Mouse (Mus musculus) stomach, embryonic 16.5 days (tissue): ENCODE results near the gene Arrb1. TPM values are rescaled to one million over a fixed set of nuclear protein-coding genes. Genes with fewer than 3 reads are reported as not detected.

Experiments
- ATAC-seq: fragments of 200-750 bp; cut with Nextera tagmentation; 2 replicates; pipeline ENCODE4 v1.8.0; 2017; ENCODE audit warnings: moderate number of reproducible peaks, moderate TSS enrichment; ENCODE audit not compliant: insufficient read depth, low FRiP score
- H3K27ac ChIP-seq: fragments of 300-500 bp; sonication (generic); 2 replicates; pipeline ENCODE4 v1.5.1; 2014; ENCODE audit warnings: low read length
- H3K27me3 ChIP-seq: fragments of 300-500 bp; sonication (generic); 2 replicates; pipeline ENCODE4 v1.6.1; 2014; ENCODE audit warnings: low read length, control low read depth, mixed read lengths; ENCODE audit not compliant: control insufficient read depth, insufficient read depth
- H3K36me3 ChIP-seq: fragments of 300-500 bp; sonication (generic); 2 replicates; pipeline ENCODE4 v1.6.1; 2014; ENCODE audit warnings: low read length; ENCODE audit not compliant: control insufficient read depth, insufficient read depth
- H3K4me1 ChIP-seq: fragments of 300-500 bp; sonication (generic); 2 replicates; pipeline ENCODE4 v1.6.1; 2014; ENCODE audit warnings: low read length, control low read depth, mixed read lengths; ENCODE audit not compliant: control insufficient read depth, insufficient read depth
- H3K4me2 ChIP-seq: fragments of 300-500 bp; sonication (generic); 2 replicates; pipeline ENCODE4 v1.6.1; 2014; ENCODE audit warnings: low read depth, low read length, mixed read lengths
- H3K4me3 ChIP-seq: fragments of 300-500 bp; sonication (generic); replicated peaks from 2 replicates; pipeline ENCODE4 v1.5.1; 2014; ENCODE audit warnings: mild to moderate bottlenecking, low read length
- H3K9ac ChIP-seq: fragments of 300-500 bp; sonication (generic); 2 replicates; pipeline ENCODE4 v1.6.1; 2014; ENCODE audit warnings: low read length
- H3K9me3 ChIP-seq: fragments of 300-500 bp; sonication (generic); replicated peaks from 2 replicates; pipeline ENCODE4 v1.6.1; 2016; ENCODE audit warnings: low read length, control low read depth; ENCODE audit not compliant: control insufficient read depth
- WGBS: fragments of 180-500 bp; shearing (Covaris S2); extraction: QIAGEN DNeasy Blood & Tissue Kit; methylation state at CpG from one replicate; pipeline ENCODE4 v1.1.7; 2014; 5-methylcytosine and 5-hydroxymethylcytosine counted together
- polyA plus RNA-seq: library from polyadenylated mRNA; unstranded; fragments of >200 nt; fragmentation: Nextera tagmentation; extraction: Ambion mirVana; gene quantifications from 2 replicates; pipeline ENCODE4 v1.2.1, GENCODE M21; 2015

Arrb1 gene
- polyA plus RNA-seq, 1 experiment from 2014 or later = 13.6 TPM

- H3K27ac ChIP-seq = no peak within 1 kb of the TSS
- H3K4me1 ChIP-seq = peaks cover 11% of the 10 kb centered on the region; the same call in 1 of the 2 replicates
- no peaks in the 10 kb centered on the region for H3K36me3 ChIP-seq
- H3K27me3 ChIP-seq = peaks cover 38% of the 10 kb centered on the region
- WGBS = under 1% methylated on average over 82 of the region's 83 CpGs
- peak within 1 kb of the TSS; percentile 61 for H3K9ac ChIP-seq
- H3K4me3 ChIP-seq = peak within 1 kb of the TSS; percentile 50
- peak; percentile 65 for ATAC-seq
- peak within 1 kb of the TSS; percentile 94 for H3K4me2 ChIP-seq
- no peaks in the 10 kb centered on the region for H3K9me3 ChIP-seq
Measured at GRCm38 (mm10) chr7:99626376-99627270, 91.4 kb downstream of the Arrb1 start, which contains the start of gene Tpbgl. Gene Tpbgl (minus strand): TSS chr7:99627103.

DNA sequence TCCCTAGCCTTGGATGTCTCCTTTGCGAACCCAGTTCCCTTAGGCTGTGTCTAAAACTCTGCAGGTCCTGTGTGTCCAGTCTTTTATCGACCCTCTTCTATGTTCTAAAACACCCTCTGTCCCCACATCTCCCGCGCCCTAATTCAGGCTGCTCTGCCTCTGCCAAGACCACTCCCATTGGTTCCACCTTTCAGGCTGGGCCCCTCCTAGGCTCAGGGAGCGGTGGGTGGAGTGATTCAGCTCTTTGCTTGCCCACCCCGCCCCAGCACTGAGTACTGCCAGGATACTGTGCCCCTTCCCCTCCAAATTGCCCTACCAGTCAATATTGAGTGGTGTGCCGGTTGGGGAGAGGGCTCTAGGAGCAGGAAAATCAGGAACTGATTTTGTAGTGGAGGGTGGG, 92.1 kb downstream of the Arrb1 start:
- ATAC-seq = no peak
- no peak overlapping the region for H3K4me2 ChIP-seq
- no peak overlapping the region for H3K27ac ChIP-seq
- peaks cover 40% of the 10 kb centered on the region for H3K27me3 ChIP-seq
- peaks cover 11% of the 10 kb centered on the region; the same call in 1 of the 2 replicates for H3K4me1 ChIP-seq
- H3K9me3 ChIP-seq = no peaks in the 10 kb centered on the region
- no peaks in the 10 kb centered on the region for H3K36me3 ChIP-seq
- H3K4me3 ChIP-seq = no peak overlapping the region
- no peak overlapping the region for H3K9ac ChIP-seq
- 10% methylated on average over 7 of the region's 7 CpGs for WGBS

DNA sequence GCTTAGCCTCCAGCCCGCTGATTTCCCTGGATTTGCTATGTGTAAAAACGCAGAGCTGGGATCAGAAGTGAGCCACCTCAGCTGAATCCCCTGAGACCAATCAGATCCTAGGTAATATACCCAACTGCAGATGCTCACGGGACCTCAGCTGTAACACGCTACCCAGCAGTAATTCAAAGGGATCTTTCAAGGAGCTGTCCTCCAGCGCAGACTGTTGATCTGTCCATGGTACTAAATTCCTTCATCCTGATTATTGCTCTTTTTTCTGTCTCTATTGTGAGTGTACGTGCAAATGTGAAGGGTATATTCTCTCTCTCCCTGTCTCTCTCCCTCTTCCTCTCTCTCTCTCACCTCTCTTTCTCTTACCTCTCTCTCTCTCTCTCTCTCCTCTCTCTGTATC, 97.0 kb downstream of the Arrb1 start:
- peaks cover 12% of the 10 kb centered on the region; the same call in 1 of the 2 replicates for H3K27me3 ChIP-seq
- WGBS = 8% methylated on average over 6 of the region's 6 CpGs
- H3K9ac ChIP-seq = no peak overlapping the region
- no peaks in the 10 kb centered on the region for H3K4me1 ChIP-seq
- no peak overlapping the region for H3K4me2 ChIP-seq
- H3K9me3 ChIP-seq = no peaks in the 10 kb centered on the region
- no peak overlapping the region for H3K4me3 ChIP-seq
- no peaks in the 10 kb centered on the region for H3K36me3 ChIP-seq
- no peak overlapping the region for H3K27ac ChIP-seq
- ATAC-seq = no peak

DNA sequence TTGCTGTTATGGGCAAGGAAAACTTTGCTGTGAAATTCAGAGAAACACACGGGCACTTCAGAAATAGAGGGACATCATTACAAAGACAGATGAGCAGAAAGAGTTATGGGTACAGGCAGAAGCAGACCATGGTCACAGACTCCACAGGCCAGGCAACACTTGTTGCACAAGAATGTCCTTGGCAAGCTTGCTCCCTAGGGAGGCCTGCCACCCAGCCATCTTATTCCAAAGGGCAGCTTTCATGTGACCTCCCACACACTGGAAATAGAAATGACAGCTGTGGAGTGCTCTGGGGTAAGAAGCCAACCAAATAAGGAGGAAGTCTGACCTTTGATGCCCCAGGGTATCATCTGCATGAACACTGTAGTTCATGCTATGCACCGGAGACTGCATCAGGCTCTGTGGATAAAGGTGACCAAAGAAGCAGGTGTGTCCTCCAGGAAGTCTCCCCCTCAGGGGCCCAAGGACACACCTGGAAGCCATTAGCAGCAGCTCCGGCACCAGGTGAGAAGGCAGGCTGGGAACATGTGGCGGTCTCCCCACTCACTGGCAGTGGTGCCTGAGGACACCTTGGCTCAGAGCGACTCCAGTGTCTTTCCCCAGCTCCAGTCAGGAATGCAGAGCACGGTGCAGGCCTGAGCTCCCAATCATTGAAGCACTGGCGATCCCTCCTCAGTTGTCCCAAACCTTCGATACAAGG, 98.8 kb downstream of the Arrb1 start:
- peaks cover 2% of the 10 kb centered on the region; the same call in 1 of the 2 replicates for H3K27me3 ChIP-seq
- WGBS = 70% methylated on average over 8 of the region's 8 CpGs
- H3K36me3 ChIP-seq = no peaks in the 10 kb centered on the region
- H3K4me1 ChIP-seq = no peaks in the 10 kb centered on the region
- H3K9ac ChIP-seq = no peak overlapping the region
- no peak overlapping the region for H3K4me3 ChIP-seq
- no peak overlapping the region for H3K4me2 ChIP-seq
- no peak overlapping the region for H3K27ac ChIP-seq
- ATAC-seq = no peak
- H3K9me3 ChIP-seq = no peaks in the 10 kb centered on the region

DNA sequence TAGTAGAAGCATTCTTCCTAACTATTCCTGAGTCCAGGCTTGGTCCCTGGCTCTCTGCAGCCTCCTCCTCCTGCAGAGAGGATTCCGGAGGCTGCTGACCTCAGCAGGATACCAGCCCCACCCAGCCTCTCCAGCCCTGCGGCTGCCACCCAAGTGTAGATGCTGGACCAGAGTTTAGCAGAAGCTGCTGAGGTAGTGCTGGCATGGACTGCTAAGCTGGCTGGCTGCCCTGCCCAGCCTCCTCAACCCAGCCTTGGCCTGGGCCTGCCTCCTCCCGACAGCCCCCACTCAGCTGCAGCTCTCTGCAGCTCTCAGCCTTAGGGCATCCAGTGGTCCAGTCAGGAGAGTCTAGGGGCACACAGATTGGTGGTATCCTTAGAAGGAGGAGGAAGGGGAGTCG, 106.0 kb downstream of the Arrb1 start:
- Histone ChIP-seq H3K4me2 (no peak overlapping the region), H3K9me3 (no peaks in the 10 kb centered on the region), H3K27me3 (no peaks in the 10 kb centered on the region), H3K36me3 (no peaks in the 10 kb centered on the region), H3K27ac (no peak overlapping the region), H3K4me3 (no peak overlapping the region), H3K4me1 (no peaks in the 10 kb centered on the region), H3K9ac (no peak overlapping the region)
- peak; percentile 56 for ATAC-seq
- 39% methylated on average over 4 of the region's 4 CpGs for WGBS

DNA sequence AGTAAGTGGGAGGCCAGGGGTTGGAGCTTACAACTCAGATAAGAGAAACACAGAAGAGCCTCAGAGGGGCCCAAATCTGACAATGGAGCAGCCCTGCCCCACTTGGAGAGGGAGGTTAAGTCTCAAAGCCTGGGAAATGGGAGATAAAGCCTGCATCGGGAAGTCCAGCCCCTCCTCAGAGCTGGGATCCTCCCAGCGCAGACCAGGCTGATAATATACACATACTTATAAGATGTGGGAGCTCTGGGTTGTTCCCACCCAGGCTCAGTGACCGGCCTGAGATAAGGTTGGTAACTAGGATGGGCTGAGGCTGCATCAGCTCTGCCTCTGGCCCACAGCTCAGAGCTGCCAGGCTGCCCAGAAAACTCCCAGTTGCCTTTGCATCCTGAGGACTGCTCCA, 106.8 kb downstream of the Arrb1 start:
- H3K27me3 ChIP-seq = no peaks in the 10 kb centered on the region
- no peak overlapping the region for H3K4me3 ChIP-seq
- no peaks in the 10 kb centered on the region for H3K36me3 ChIP-seq
- no peak overlapping the region for H3K9ac ChIP-seq
- no peak overlapping the region for H3K27ac ChIP-seq
- H3K9me3 ChIP-seq = no peaks in the 10 kb centered on the region
- H3K4me2 ChIP-seq = no peak overlapping the region
- no peak; the same call in 1 of the 2 replicates for ATAC-seq
- 30% methylated on average over 3 of the region's 3 CpGs for WGBS
- H3K4me1 ChIP-seq = no peaks in the 10 kb centered on the region

- Histone ChIP-seq H3K27me3 (no peaks in the 10 kb centered on the region), H3K9me3 (no peaks in the 10 kb centered on the region), H3K4me1 (no peaks in the 10 kb centered on the region), H3K36me3 (no peaks in the 10 kb centered on the region), H3K4me2 (no peak overlapping the region), H3K27ac (no peak overlapping the region), H3K9ac (no peak overlapping the region), H3K4me3 (no peak overlapping the region)
- ATAC-seq = no peak
- 72% methylated on average over 7 of the region's 7 CpGs for WGBS
Measured at GRCm38 (mm10) chr7:99644701-99645100, 109.4 kb downstream of the Arrb1 start.

DNA sequence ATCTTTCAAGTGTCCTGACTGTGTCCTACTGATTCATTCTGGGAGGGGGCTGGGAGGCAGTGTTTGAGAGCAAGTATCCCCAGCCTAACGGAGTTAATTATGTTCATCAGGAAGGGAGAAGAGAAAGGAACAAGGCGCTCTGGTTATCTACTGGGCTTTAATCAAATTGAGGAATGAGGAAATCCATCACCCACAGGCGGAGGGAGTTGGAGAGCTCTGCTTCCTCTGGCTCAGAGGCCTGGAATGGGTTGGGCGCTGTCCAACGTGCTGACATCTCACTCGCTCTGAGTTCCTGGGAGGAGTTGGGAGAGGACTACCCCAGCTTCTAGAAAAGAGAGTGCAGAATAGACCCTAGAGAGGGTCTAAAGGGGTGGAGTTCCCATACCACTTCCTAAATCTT, 113.4 kb downstream of the Arrb1 start:
- Histone ChIP-seq H3K9ac (no peak overlapping the region), H3K27me3 (no peaks in the 10 kb centered on the region), H3K4me1 (no peaks in the 10 kb centered on the region), H3K9me3 (no peaks in the 10 kb centered on the region), H3K4me3 (no peak overlapping the region), H3K36me3 (no peaks in the 10 kb centered on the region), H3K4me2 (no peak overlapping the region), H3K27ac (no peak overlapping the region)
- no peak; the same call in 1 of the 2 replicates for ATAC-seq
- WGBS = 4% methylated on average over 6 of the region's 6 CpGs

- WGBS = 66% methylated on average over 4 of the region's 4 CpGs
- H3K4me1 ChIP-seq = no peaks in the 10 kb centered on the region
Measured at GRCm38 (mm10) chr7:99649585-99649984, 114.3 kb downstream of the Arrb1 start.

More at GRCm38 (mm10) chr7:99649585-99649984, 114.3 kb downstream of the Arrb1 start:
- Histone ChIP-seq H3K9me3 (no peaks in the 10 kb centered on the region), H3K27ac (no peak overlapping the region), H3K4me2 (no peak overlapping the region), H3K9ac (no peak overlapping the region), H3K36me3 (no peaks in the 10 kb centered on the region), H3K27me3 (no peaks in the 10 kb centered on the region), H3K4me3 (no peak overlapping the region)
- ATAC-seq = no peak
